Mouse (Mus musculus) midbrain, embryonic 12.5 days (tissue): Measurements from ENCODE around the gene Olfr101. TPM values are rescaled to one million over a fixed set of nuclear protein-coding genes. Genes with fewer than 3 reads are reported as not detected.

Experiments used
- ATAC-seq: fragments of 200-750 bp; cut with Nextera tagmentation; 2 replicates; pipeline ENCODE4 v1.8.0; 2017; ENCODE audit warnings: low read depth, moderate TSS enrichment, moderate library complexity; ENCODE audit not compliant: low FRiP score
- H3K27ac ChIP-seq: fragments of 300-500 bp; sonication (generic); replicated peaks from 2 replicates; pipeline ENCODE4 v1.5.1; 2016; ENCODE audit warnings: mild to moderate bottlenecking
- H3K27me3 ChIP-seq: fragments of 300-500 bp; sonication (generic); 2 replicates; pipeline ENCODE4 v1.6.1; 2016; ENCODE audit warnings: mild to moderate bottlenecking
- H3K36me3 ChIP-seq: fragments of 300-500 bp; sonication (generic); 2 replicates; pipeline ENCODE4 v1.6.1; 2016
- H3K4me1 ChIP-seq: fragments of 300-500 bp; sonication (generic); 2 replicates; pipeline ENCODE4 v1.6.1; 2016
- H3K4me2 ChIP-seq: fragments of 300-500 bp; sonication (generic); replicated peaks from 2 replicates; pipeline ENCODE4 v1.6.1; 2016; ENCODE audit warnings: mild to moderate bottlenecking, moderate library complexity
- H3K4me3 ChIP-seq: fragments of 300-500 bp; sonication (generic); 2 replicates; pipeline ENCODE4 v1.5.1; 2016; ENCODE audit warnings: mild to moderate bottlenecking
- H3K9ac ChIP-seq: fragments of 300-500 bp; sonication (generic); replicated peaks from 2 replicates; pipeline ENCODE4 v1.6.1; 2016; ENCODE audit warnings: mild to moderate bottlenecking, moderate library complexity
- H3K9me3 ChIP-seq: fragments of 300-500 bp; sonication (generic); 2 replicates; pipeline ENCODE4 v1.6.1; 2016; ENCODE audit warnings: mild to moderate bottlenecking
- WGBS: fragments of 180-500 bp; shearing (Covaris S2); methylation state at CpG from one replicate; pipeline ENCODE4 v1.1.7; 2016; 5-methylcytosine and 5-hydroxymethylcytosine counted together
- polyA plus RNA-seq: library from polyadenylated mRNA; unstranded; fragments of >200 nt; fragmentation: Nextera tagmentation; extraction: Ambion mirVana; gene quantifications from 2 replicates; pipeline ENCODE4 v1.2.1, GENCODE M21; 2016

The Olfr101 gene
- not detected in 2 replicates for polyA plus RNA-seq

GRCm38 (mm10) chr17:37304213-37304612 lies at the start of gene Olfr101:
Gene Olfr101, minus strand, starts transcription at chr17:37304313.
- Histone ChIP-seq H3K27ac (no peak within 1 kb of the TSS), H3K4me2 (no peak within 1 kb of the TSS), H3K4me3 (no peak within 1 kb of the TSS), H3K4me1 (no peaks in the 10 kb centered on the region), H3K9me3 (no peaks in the 10 kb centered on the region), H3K27me3 (no peaks in the 10 kb centered on the region), H3K36me3 (no peaks in the 10 kb centered on the region), H3K9ac (no peak within 1 kb of the TSS)
- ATAC-seq = no peak
- 83% methylated on average over 4 of the region's 4 CpGs for WGBS

DNA sequence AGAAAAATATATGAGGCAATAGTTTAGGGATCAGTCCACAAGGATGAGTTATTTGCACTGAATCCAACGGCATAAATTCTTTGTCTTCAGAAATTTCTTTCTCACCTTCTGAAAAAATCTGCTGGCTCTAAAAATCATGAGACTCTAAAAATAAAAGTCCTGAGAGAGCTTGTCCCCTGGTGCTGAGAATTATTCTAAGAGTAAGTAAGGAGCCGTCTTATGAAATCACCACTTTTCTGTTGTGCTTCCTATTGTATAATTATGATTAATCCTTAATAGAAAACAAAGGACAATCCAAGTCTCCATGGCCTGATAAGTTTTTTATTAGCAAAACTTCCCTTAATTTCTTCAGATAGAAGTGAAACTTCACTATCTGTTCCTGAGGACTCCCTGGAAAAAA lies 35.5 kb upstream of the Olfr101 start, which contains the start of gene Olfr103:
TSS of gene Olfr103 (minus strand) at position 101 of the 400 bp plus-strand sequence.
- Histone ChIP-seq H3K27ac (no peak within 1 kb of the TSS), H3K4me3 (no peak within 1 kb of the TSS), H3K27me3 (no peaks in the 10 kb centered on the region), H3K9me3 (no peaks in the 10 kb centered on the region), H3K36me3 (no peaks in the 10 kb centered on the region), H3K4me1 (no peaks in the 10 kb centered on the region), H3K9ac (no peak within 1 kb of the TSS), H3K4me2 (no peak within 1 kb of the TSS)
- 89% methylated on average over 2 of the region's 2 CpGs for WGBS
- ATAC-seq = no peak

GRCm38 (mm10) chr17:37316954-37317353 lies 12.8 kb upstream of the Olfr101 start, which contains the start of gene Olfr102:
Gene Olfr102, minus strand, starts transcription at chr17:37317054.
- Histone ChIP-seq H3K36me3 (no peaks in the 10 kb centered on the region), H3K27ac (no peak within 1 kb of the TSS), H3K9me3 (no peaks in the 10 kb centered on the region; the same call in 1 of the 2 replicates), H3K4me1 (no peaks in the 10 kb centered on the region), H3K4me2 (no peak within 1 kb of the TSS), H3K27me3 (no peaks in the 10 kb centered on the region), H3K9ac (no peak within 1 kb of the TSS), H3K4me3 (no peak within 1 kb of the TSS)
- no peak for ATAC-seq

GRCm38 (mm10) chr17:37310146-37310699 lies 6.1 kb upstream of the Olfr101 start:
- Histone ChIP-seq H3K4me2 (no peak overlapping the region), H3K27ac (no peak overlapping the region), H3K27me3 (no peaks in the 10 kb centered on the region), H3K4me3 (no peak overlapping the region), H3K4me1 (no peaks in the 10 kb centered on the region), H3K36me3 (no peaks in the 10 kb centered on the region), H3K9ac (no peak overlapping the region), H3K9me3 (no peaks in the 10 kb centered on the region)
- 61% methylated on average over 2 of the region's 2 CpGs for WGBS
- ATAC-seq = no peak

- Histone ChIP-seq H3K4me3 (no peak overlapping the region), H3K9me3 (no peaks in the 10 kb centered on the region)
- 41% methylated on average over 4 of the region's 4 CpGs for WGBS
Measured at GRCm38 (mm10) chr17:37308483-37308882, 4.4 kb upstream of the Olfr101 start.

GRCm38 (mm10) chr17:37283360-37283759 lies 20.8 kb downstream of the Olfr101 start, which contains the start of gene Olfr99:
Gene Olfr99, minus strand, starts transcription at chr17:37283460.
- no peaks in the 10 kb centered on the region for H3K27me3 ChIP-seq
- no peak within 1 kb of the TSS for H3K4me3 ChIP-seq
- no peak within 1 kb of the TSS for H3K9ac ChIP-seq
- H3K36me3 ChIP-seq = no peaks in the 10 kb centered on the region
- ATAC-seq = no peak
- H3K4me2 ChIP-seq = no peak within 1 kb of the TSS
- no peaks in the 10 kb centered on the region for H3K4me1 ChIP-seq
- WGBS = 74% methylated on average over 1 of the region's 1 CpGs
- no peaks in the 10 kb centered on the region for H3K9me3 ChIP-seq
- no peak within 1 kb of the TSS for H3K27ac ChIP-seq

More at GRCm38 (mm10) chr17:37308483-37308882, 4.4 kb upstream of the Olfr101 start:
- ATAC-seq = no peak
- Histone ChIP-seq H3K36me3 (no peaks in the 10 kb centered on the region), H3K4me1 (no peaks in the 10 kb centered on the region), H3K27me3 (no peaks in the 10 kb centered on the region), H3K4me2 (no peak overlapping the region), H3K9ac (no peak overlapping the region), H3K27ac (no peak overlapping the region)

- Histone ChIP-seq H3K4me1 (no peaks in the 10 kb centered on the region), H3K36me3 (no peaks in the 10 kb centered on the region), H3K9ac (no peak overlapping the region), H3K27ac (no peak overlapping the region), H3K27me3 (no peaks in the 10 kb centered on the region), H3K9me3 (no peaks in the 10 kb centered on the region), H3K4me3 (no peak overlapping the region), H3K4me2 (no peak overlapping the region)
- ATAC-seq = no peak
- whole genome bisulfite sequencing = 82% methylated on average over 1 of the region's 1 CpGs
Measured at GRCm38 (mm10) chr17:37280331-37280730, 23.8 kb downstream of the Olfr101 start.

DNA sequence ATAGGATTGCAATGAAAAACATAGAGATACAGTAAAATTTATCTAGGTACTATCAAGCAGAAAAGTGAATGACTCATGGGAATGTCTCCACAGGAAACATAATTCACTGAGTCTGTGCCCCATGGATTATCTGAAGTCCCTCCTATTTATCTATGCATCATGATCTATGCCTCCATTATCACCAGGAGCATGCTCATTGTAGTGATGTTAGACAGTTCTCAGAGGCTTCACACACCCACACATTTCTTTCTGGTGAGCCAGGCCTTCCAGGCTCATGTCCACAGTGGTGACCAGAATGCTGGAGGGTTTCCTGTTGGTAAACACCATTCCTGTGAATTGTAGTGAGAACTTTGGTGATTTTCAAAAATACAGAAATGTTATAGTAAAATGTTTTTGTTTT lies 27.5 kb downstream of the Olfr101 start:
- Histone ChIP-seq H3K36me3 (no peaks in the 10 kb centered on the region), H3K27me3 (no peaks in the 10 kb centered on the region), H3K4me2 (no peak overlapping the region), H3K9me3 (no peaks in the 10 kb centered on the region), H3K4me3 (no peak overlapping the region), H3K27ac (no peak overlapping the region), H3K4me1 (no peaks in the 10 kb centered on the region), H3K9ac (no peak overlapping the region)
- no peak for ATAC-seq

DNA sequence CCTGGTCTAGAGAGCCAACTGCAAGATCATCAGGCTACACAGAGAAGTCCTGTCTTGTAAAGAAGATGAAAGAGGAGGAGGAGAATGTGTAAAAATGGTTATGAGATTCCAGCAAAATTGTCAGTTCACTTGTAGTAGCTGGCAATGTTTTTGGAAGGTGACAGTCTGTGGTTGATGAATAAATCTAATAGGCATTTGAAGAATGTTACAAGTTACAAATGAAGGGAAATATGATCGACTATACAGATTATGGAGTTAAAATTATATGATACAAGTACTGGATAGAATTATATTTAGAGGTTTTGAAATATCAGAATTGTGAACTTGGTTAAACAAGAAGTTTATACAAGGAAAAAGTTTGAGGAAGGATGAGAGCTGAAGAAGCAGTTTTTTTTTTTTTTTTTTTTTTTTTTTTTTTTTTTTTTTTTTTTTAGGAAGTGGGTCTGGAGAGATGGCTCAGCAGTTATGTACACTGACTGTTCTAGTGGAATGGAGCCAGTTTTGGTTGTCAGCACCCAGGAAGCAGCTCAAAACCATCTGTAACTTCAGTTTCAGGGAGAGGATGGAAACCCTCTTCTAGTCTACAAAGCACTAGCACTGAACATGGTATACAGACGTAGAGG lies 28.4 kb downstream of the Olfr101 start:
- no peaks in the 10 kb centered on the region for H3K9me3 ChIP-seq
- ATAC-seq = no peak
- peaks cover 3% of the 10 kb centered on the region; the same call in 1 of the 2 replicates for H3K27me3 ChIP-seq
- WGBS = 84% methylated on average over 2 of the region's 2 CpGs
- H3K4me3 ChIP-seq = no peak overlapping the region
- no peaks in the 10 kb centered on the region for H3K4me1 ChIP-seq
- H3K27ac ChIP-seq = no peak overlapping the region
- H3K4me2 ChIP-seq = no peak overlapping the region
- no peak overlapping the region for H3K9ac ChIP-seq
- H3K36me3 ChIP-seq = no peaks in the 10 kb centered on the region

DNA sequence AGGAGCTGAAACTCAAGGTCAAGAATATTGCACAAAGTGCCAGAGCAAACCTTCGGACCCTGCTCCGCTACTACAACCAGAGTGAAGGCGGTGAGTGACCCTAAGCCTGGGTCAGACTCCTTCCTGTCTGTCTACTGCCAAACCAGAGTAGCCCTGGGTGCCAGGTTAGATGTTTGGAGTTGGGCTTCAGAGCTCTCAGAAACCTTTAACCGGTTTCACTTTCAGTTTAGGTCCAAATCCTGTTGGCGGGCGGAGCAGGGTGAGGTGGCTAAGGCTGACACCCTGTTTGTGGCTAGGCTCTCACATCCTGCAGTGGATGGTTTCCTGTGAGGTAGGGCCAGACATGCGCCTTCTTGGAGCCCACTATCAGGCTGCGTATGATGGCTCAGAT lies 33.4 kb downstream of the Olfr101 start:
- Histone ChIP-seq H3K27ac (no peak overlapping the region), H3K36me3 (no peaks in the 10 kb centered on the region), H3K9ac (no peak overlapping the region), H3K4me1 (no peaks in the 10 kb centered on the region), H3K4me2 (peak overlapping the region; percentile 76), H3K9me3 (no peaks in the 10 kb centered on the region), H3K4me3 (peak overlapping the region; percentile 49), H3K27me3 (peaks cover 6% of the 10 kb centered on the region; the same call in 1 of the 2 replicates)
- peak; percentile 35; the same call in 1 of the 2 replicates for ATAC-seq
- 66% methylated on average over 8 of the region's 8 CpGs for WGBS

DNA sequence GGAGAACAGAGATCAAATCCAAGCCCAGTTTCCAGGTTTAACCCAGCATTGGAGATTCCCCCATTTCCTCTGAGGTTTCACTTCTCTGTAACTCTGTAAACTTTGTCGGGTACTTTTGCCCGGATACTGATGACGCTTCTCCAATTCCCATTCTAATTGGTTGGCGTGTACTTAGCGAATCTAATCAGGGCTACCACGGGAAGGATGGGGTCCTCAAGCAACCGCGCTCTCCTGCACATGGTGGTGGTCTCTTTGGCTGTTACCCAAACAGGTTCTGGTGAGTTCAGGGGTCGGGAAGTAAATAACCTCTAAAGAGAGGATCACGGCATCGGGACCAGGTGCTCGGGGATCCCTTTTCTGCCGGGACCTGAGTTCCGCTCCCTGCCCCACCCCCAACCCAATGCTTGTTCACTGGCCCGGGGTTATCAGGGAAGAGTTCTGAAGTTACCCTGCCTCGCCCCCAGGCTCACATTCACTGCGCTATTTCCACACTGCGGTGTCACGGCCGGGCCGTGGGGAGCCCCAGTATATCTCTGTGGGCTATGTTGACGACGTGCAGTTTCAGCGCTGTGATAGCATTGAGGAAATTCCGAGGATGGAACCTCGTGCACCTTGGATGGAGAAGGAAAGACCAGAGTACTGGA lies 33.9 kb downstream of the Olfr101 start, which contains the start of gene H2-M3:
TSS of gene H2-M3 (plus strand) at position 163 of the 644 bp plus-strand sequence.
- WGBS = 5% methylated on average over 26 of the region's 26 CpGs
- H3K4me2 ChIP-seq = peak within 1 kb of the TSS; percentile 76
- H3K9ac ChIP-seq = peak within 1 kb of the TSS; percentile 40; the same call in 1 of the 2 replicates
- H3K27me3 ChIP-seq = peaks cover 6% of the 10 kb centered on the region; the same call in 1 of the 2 replicates
- H3K36me3 ChIP-seq = no peaks in the 10 kb centered on the region
- H3K9me3 ChIP-seq = no peaks in the 10 kb centered on the region
- peak within 1 kb of the TSS; percentile 49 for H3K4me3 ChIP-seq
- H3K27ac ChIP-seq = no peak within 1 kb of the TSS
- H3K4me1 ChIP-seq = no peaks in the 10 kb centered on the region
- peak; percentile 96 for ATAC-seq

GRCm38 (mm10) chr17:37263626-37264025 lies 40.5 kb downstream of the Olfr101 start, which contains the start of gene Olfr98:
Gene Olfr98, minus strand, starts transcription at chr17:37263749.
- Histone ChIP-seq H3K4me1 (no peaks in the 10 kb centered on the region), H3K9me3 (no peaks in the 10 kb centered on the region), H3K36me3 (no peaks in the 10 kb centered on the region), H3K4me2 (no peak within 1 kb of the TSS), H3K9ac (no peak within 1 kb of the TSS), H3K27me3 (no peaks in the 10 kb centered on the region), H3K27ac (no peak within 1 kb of the TSS), H3K4me3 (no peak within 1 kb of the TSS)
- no peak for ATAC-seq
- 80% methylated on average over 1 of the region's 1 CpGs for WGBS
